Mouse (Mus musculus) stomach, postnatal 0 days (tissue): ENCODE data around the gene Acadvl.

ENCODE experiments used
- CTCF ChIP-seq: IDR thresholded peaks from 2 replicates; pipeline ENCODE4 v1.5.1; 2016; ENCODE audit warnings: antibody characterized with exemption, low read depth, mild to moderate bottlenecking, moderate library complexity
- EP300 ChIP-seq: optimal IDR thresholded peaks from 2 replicates; pipeline ENCODE3; 2016; ENCODE audit warnings: antibody characterized with exemption

DNA sequence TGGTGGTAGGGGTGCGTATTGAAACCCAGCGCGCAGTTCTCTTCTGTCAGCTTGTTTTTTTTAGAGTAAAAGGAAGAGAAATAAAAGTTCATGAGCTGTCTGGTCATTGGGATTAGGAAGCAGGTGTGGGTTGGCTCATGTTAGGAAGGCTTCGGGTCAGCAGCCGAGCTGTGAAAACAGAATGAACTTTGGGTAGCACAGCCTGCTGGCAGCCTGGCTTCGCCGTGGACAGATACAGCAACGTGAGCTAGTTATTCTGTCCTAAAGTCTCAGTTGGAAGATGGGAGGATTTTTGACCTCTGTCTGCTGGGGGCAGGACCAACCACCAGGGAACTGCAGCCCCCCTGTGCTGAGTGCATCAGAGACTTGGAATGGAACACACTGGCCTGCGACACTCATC is 42.6 kb upstream of the Acadvl start:
- TF ChIP-seq EP300 (no peak), CTCF (no peak)
